Mouse (Mus musculus): ENCODE measurements around the gene Tll2. TPM values are rescaled to one million over a fixed set of nuclear protein-coding genes. Genes with fewer than 3 reads are reported as not detected.

Gene Tll2
- polyA plus RNA-seq, 1 experiment from 2014 or later = 0.91 TPM

DNA sequence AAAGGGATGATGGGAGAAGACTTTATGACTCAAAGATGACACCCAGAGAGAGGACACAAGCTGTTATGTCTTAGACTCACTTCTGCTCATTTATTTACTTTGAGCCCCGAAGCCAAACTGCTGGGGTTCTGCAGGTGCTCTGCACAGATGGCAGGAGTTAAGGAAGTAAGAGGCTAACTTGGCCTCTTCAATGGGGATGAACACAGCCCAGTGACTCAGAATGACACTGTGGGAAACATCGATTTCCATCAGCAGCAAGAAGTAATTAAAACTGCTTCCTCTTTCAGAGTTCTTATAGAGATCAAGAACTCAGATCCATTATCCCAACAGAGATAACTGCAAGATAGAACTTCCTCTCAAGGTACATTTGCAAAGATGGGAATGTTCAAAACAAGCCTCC, 29.8 kb downstream of the Tll2 start:
- Histone ChIP-seq H3K36me3 (ENCODE audit: control insufficient read depth, insufficient read depth, low read length) (no peaks in the 10 kb centered on the region), H3K4me3 (ENCODE audit: low read length) (no peak overlapping the region), H3K27me3 (replicated peaks; ENCODE audit: control insufficient read depth, insufficient read depth, low read length) (no peaks in the 10 kb centered on the region), H3K4me2 (ENCODE audit: low read length) (no peak overlapping the region), H3K27ac (ENCODE audit: low read depth, low read length) (no peak overlapping the region), H3K9me3 (ENCODE audit: control insufficient read depth, low read length) (no peaks in the 10 kb centered on the region), H3K4me1 (ENCODE audit: control insufficient read depth, insufficient read depth, low read depth, low read length) (no peaks in the 10 kb centered on the region), H3K9ac (ENCODE audit: low read depth, low read length) (no peak overlapping the region)
- no peak for ATAC-seq
- 70% methylated on average over 2 of the region's 2 CpGs for WGBS

GRCm38 (mm10) chr19:41165914-41166235, 40.8 kb downstream of the Tll2 start:
- Histone ChIP-seq H3K4me1 (ENCODE audit: control insufficient read depth, insufficient read depth, low read depth, low read length) (peaks cover 6% of the 10 kb centered on the region), H3K4me3 (ENCODE audit: low read length) (no peak overlapping the region), H3K9ac (ENCODE audit: low read depth, low read length) (no peak overlapping the region), H3K9me3 (ENCODE audit: control insufficient read depth, low read length) (no peaks in the 10 kb centered on the region), H3K4me2 (ENCODE audit: low read length) (no peak overlapping the region), H3K36me3 (ENCODE audit: control insufficient read depth, insufficient read depth, low read length) (no peaks in the 10 kb centered on the region), H3K27ac (ENCODE audit: low read depth, low read length) (no peak overlapping the region), H3K27me3 (replicated peaks; ENCODE audit: control insufficient read depth, insufficient read depth, low read length) (no peaks in the 10 kb centered on the region)
- no peak; the same call in 1 of the 2 replicates for ATAC-seq
- 53% methylated on average over 5 of the region's 5 CpGs for WGBS

GRCm38 (mm10) chr19:41165144-41165913, 41.3 kb downstream of the Tll2 start:
- no peaks in the 10 kb centered on the region for H3K27me3 ChIP-seq (replicated peaks; ENCODE audit: control insufficient read depth, insufficient read depth, low read length)
- WGBS = 49% methylated on average over 14 of the region's 14 CpGs
- no peaks in the 10 kb centered on the region for H3K9me3 ChIP-seq (ENCODE audit: control insufficient read depth, low read length)
- H3K4me1 ChIP-seq (ENCODE audit: control insufficient read depth, insufficient read depth, low read depth, low read length) = peaks cover 6% of the 10 kb centered on the region
- no peaks in the 10 kb centered on the region for H3K36me3 ChIP-seq (ENCODE audit: control insufficient read depth, insufficient read depth, low read length)
- H3K4me3 ChIP-seq (ENCODE audit: low read length) = no peak overlapping the region
- H3K9ac ChIP-seq (ENCODE audit: low read depth, low read length) = no peak overlapping the region
- ATAC-seq = no peak
- no peak overlapping the region for H3K27ac ChIP-seq (ENCODE audit: low read depth, low read length)
- no peak overlapping the region for H3K4me2 ChIP-seq (ENCODE audit: low read length)

DNA sequence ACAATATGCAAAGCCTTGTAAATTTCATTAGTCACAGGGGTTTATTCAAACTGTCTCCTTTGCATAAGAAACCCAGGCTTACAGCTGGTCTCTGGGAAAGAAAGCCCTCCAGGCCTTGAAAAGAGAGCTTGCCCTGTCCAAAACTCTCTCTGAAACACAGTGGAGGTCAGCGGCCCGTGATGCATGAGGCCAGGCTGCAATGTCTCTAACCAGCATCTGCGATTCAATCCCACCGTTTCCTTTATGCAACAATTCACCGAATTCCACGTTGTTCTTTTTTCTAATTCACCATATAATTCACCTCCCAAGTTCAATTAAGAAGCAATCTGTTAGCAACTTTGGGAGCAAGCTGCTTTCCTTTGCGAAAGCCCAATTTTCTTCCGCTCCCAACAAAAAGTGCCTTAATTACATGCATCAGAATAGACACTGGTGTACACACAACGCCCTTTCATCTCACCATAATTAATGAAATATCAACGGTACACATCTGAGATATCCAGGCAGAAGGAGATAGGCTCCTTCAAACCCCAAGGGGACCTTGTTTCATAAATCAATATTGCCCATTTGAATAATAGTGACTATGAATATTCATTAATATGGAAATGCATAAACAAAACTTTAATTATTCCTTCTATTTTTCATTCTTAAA, 42.1 kb downstream of the Tll2 start:
- H3K36me3 ChIP-seq (ENCODE audit: control insufficient read depth, insufficient read depth, low read length) = no peaks in the 10 kb centered on the region
- H3K4me3 ChIP-seq (ENCODE audit: low read length) = no peak overlapping the region
- H3K27me3 ChIP-seq (replicated peaks; ENCODE audit: control insufficient read depth, insufficient read depth, low read length) = no peaks in the 10 kb centered on the region
- peaks cover 6% of the 10 kb centered on the region for H3K4me1 ChIP-seq (ENCODE audit: control insufficient read depth, insufficient read depth, low read depth, low read length)
- no peaks in the 10 kb centered on the region for H3K9me3 ChIP-seq (ENCODE audit: control insufficient read depth, low read length)
- WGBS = 19% methylated on average over 10 of the region's 10 CpGs
- no peak overlapping the region for H3K4me2 ChIP-seq (ENCODE audit: low read length)
- H3K27ac ChIP-seq (ENCODE audit: low read depth, low read length) = no peak overlapping the region
- no peak overlapping the region for H3K9ac ChIP-seq (ENCODE audit: low read depth, low read length)
- ATAC-seq = no peak

DNA sequence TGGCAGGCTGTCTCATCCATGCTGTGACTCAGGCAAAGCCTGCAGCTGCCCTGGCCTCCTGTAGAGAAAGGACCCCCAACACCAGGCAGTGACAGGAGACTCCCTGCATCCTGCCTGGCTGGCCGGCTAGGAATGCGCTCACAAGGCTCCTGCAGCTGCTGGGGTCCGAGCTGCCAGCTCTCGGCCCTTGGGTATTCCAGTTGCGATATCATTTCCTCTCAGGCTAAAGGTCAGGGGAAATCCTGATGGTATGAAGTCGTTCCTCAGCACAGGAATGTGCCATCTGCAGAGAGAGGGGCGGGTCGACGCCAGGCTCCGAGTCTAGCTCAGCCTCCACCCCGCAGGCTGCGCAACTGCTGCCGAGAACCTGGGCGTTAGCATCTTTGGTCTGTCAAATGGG, 46.2 kb downstream of the Tll2 start:
- no peak overlapping the region for H3K9ac ChIP-seq (ENCODE audit: low read depth, low read length)
- no peaks in the 10 kb centered on the region for H3K9me3 ChIP-seq (ENCODE audit: control insufficient read depth, low read length)
- peaks cover 6% of the 10 kb centered on the region for H3K4me1 ChIP-seq (ENCODE audit: control insufficient read depth, insufficient read depth, low read depth, low read length)
- H3K27ac ChIP-seq (ENCODE audit: low read depth, low read length) = no peak overlapping the region
- no peaks in the 10 kb centered on the region for H3K27me3 ChIP-seq (replicated peaks; ENCODE audit: control insufficient read depth, insufficient read depth, low read length)
- ATAC-seq = no peak
- no peak overlapping the region for H3K4me2 ChIP-seq (ENCODE audit: low read length)
- WGBS = 52% methylated on average over 14 of the region's 14 CpGs
- no peaks in the 10 kb centered on the region for H3K36me3 ChIP-seq (ENCODE audit: control insufficient read depth, insufficient read depth, low read length)
- no peak overlapping the region for H3K4me3 ChIP-seq (ENCODE audit: low read length)

GRCm38 (mm10) chr19:41154681-41155080, 52.0 kb downstream of the Tll2 start:
- H3K27ac ChIP-seq (ENCODE audit: low read depth, low read length) = no peak overlapping the region
- 86% methylated on average over 7 of the region's 7 CpGs for WGBS
- peaks cover 2% of the 10 kb centered on the region; the same call in 1 of the 2 replicates for H3K9me3 ChIP-seq (ENCODE audit: control insufficient read depth, low read length)
- H3K4me2 ChIP-seq (ENCODE audit: low read length) = no peak overlapping the region
- no peak for ATAC-seq
- no peaks in the 10 kb centered on the region for H3K36me3 ChIP-seq (ENCODE audit: control insufficient read depth, insufficient read depth, low read length)
- H3K4me3 ChIP-seq (ENCODE audit: low read length) = no peak overlapping the region
- H3K4me1 ChIP-seq (ENCODE audit: control insufficient read depth, insufficient read depth, low read depth, low read length) = no peaks in the 10 kb centered on the region
- no peaks in the 10 kb centered on the region for H3K27me3 ChIP-seq (replicated peaks; ENCODE audit: control insufficient read depth, insufficient read depth, low read length)
- no peak overlapping the region for H3K9ac ChIP-seq (ENCODE audit: low read depth, low read length)

DNA sequence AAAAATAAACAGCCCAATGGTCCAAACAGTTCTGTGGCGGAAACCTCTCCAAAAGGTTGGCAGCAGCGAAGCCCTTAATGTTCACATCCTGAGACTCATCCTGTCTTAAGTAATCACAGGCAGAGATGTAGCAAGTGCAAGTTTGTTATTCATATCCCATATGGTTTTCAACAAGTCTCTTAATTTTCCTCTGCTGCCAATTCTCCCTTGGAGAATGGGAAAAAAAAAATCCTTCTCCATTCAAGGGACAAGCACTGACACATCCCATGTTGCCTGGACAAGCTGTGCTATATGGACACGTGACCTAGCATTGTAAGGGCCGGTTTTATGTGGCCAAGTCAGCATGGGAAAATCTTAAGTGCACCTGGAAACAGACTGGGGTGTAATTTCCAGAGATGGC, 54.2 kb downstream of the Tll2 start:
- Histone ChIP-seq H3K27ac (ENCODE audit: low read depth, low read length) (no peak overlapping the region), H3K36me3 (ENCODE audit: control insufficient read depth, insufficient read depth, low read length) (no peaks in the 10 kb centered on the region), H3K9ac (ENCODE audit: low read depth, low read length) (no peak overlapping the region), H3K4me3 (ENCODE audit: low read length) (no peak overlapping the region), H3K4me1 (ENCODE audit: control insufficient read depth, insufficient read depth, low read depth, low read length) (no peaks in the 10 kb centered on the region), H3K4me2 (ENCODE audit: low read length) (no peak overlapping the region), H3K9me3 (ENCODE audit: control insufficient read depth, low read length) (peaks cover 2% of the 10 kb centered on the region; the same call in 1 of the 2 replicates), H3K27me3 (replicated peaks; ENCODE audit: control insufficient read depth, insufficient read depth, low read length) (no peaks in the 10 kb centered on the region)
- 79% methylated on average over 4 of the region's 4 CpGs for WGBS
- no peak for ATAC-seq

GRCm38 (mm10) chr19:41152016-41152370, 54.6 kb downstream of the Tll2 start:
- H3K27me3 ChIP-seq (replicated peaks; ENCODE audit: control insufficient read depth, insufficient read depth, low read length) = no peaks in the 10 kb centered on the region
- no peak overlapping the region for H3K4me2 ChIP-seq (ENCODE audit: low read length)
- H3K4me3 ChIP-seq (ENCODE audit: low read length) = no peak overlapping the region
- H3K36me3 ChIP-seq (ENCODE audit: control insufficient read depth, insufficient read depth, low read length) = no peaks in the 10 kb centered on the region
- peaks cover 2% of the 10 kb centered on the region; the same call in 1 of the 2 replicates for H3K9me3 ChIP-seq (ENCODE audit: control insufficient read depth, low read length)
- H3K9ac ChIP-seq (ENCODE audit: low read depth, low read length) = no peak overlapping the region
- no peak for ATAC-seq
- H3K4me1 ChIP-seq (ENCODE audit: control insufficient read depth, insufficient read depth, low read depth, low read length) = no peaks in the 10 kb centered on the region
- no peak overlapping the region for H3K27ac ChIP-seq (ENCODE audit: low read depth, low read length)
- 87% methylated on average over 3 of the region's 3 CpGs for WGBS

DNA sequence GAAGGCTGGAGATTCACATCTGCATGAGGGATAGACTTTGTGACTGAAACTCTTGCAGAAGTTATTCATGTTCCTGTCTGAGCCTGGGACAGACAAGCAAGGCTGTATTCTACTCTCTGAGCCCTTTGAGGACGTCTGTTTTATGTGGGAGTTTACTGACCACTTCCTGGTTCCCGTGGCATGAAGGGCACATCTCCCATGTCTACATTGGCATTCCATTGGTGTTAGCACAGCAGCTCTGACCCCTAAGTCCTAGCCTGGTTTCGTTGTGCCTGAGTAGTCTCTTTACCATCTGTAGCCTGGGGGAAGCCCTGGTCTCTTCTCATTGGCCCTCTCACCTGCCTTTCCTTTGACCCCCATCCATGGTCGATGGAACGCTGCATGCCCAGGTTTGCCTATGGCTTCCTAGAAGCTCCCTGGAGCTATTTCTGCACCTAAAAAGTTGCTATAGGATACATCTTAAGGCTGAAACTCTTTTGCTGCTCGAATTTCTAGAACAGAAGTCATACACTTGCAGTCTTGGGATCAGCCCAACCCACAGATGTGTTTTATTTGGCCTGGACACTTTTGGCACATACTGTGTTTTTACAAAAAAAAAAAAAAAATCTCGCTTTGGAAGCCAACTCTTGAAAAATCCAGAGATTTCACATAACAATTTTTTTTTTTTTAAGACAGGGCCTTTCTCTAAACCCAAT, 55.2 kb downstream of the Tll2 start:
- Histone ChIP-seq H3K4me2 (ENCODE audit: low read length) (no peak overlapping the region), H3K4me3 (ENCODE audit: low read length) (no peak overlapping the region), H3K27me3 (replicated peaks; ENCODE audit: control insufficient read depth, insufficient read depth, low read length) (no peaks in the 10 kb centered on the region), H3K36me3 (ENCODE audit: control insufficient read depth, insufficient read depth, low read length) (no peaks in the 10 kb centered on the region), H3K4me1 (ENCODE audit: control insufficient read depth, insufficient read depth, low read depth, low read length) (no peaks in the 10 kb centered on the region), H3K9me3 (ENCODE audit: control insufficient read depth, low read length) (peaks cover 2% of the 10 kb centered on the region; the same call in 1 of the 2 replicates), H3K9ac (ENCODE audit: low read depth, low read length) (no peak overlapping the region), H3K27ac (ENCODE audit: low read depth, low read length) (no peak overlapping the region)
- WGBS = 82% methylated on average over 7 of the region's 7 CpGs
- ATAC-seq = no peak

Data from hindbrain, embryonic 16.5 days (tissue).